Mouse (Mus musculus) neural tube, embryonic 13.5 days (tissue): ENCODE results near the gene Vmn1r166. TPM values are rescaled to one million over a fixed set of nuclear protein-coding genes. Genes with fewer than 3 reads are reported as not detected.
"Not testable (repeated sequence)": the region's sequence is repeated elsewhere in the genome, so short reads cannot be mapped to it uniquely, and the experiment has no call there.

Source experiments
- ATAC-seq: fragments of 200-750 bp; cut with Nextera tagmentation; 2 replicates; pipeline ENCODE4 v1.8.0; 2017; ENCODE audit warnings: low read depth, mild to moderate bottlenecking, moderate TSS enrichment, moderate library complexity
- H3K27ac ChIP-seq: fragments of 300-500 bp; sonication (generic); replicated peaks from 2 replicates; pipeline ENCODE4 v1.5.1; 2015; ENCODE audit warnings: moderate library complexity, mild to moderate bottlenecking, inconsistent platforms
- H3K27me3 ChIP-seq: fragments of 300-500 bp; sonication (generic); 2 replicates; pipeline ENCODE4 v1.6.1; 2015; ENCODE audit warnings: mild to moderate bottlenecking, inconsistent platforms
- H3K36me3 ChIP-seq: fragments of 300-500 bp; sonication (generic); 2 replicates; pipeline ENCODE4 v1.6.1; 2015; ENCODE audit warnings: mild to moderate bottlenecking, inconsistent platforms
- H3K4me1 ChIP-seq: fragments of 300-500 bp; sonication (generic); replicated peaks from 2 replicates; pipeline ENCODE4 v1.6.1; 2015; ENCODE audit warnings: inconsistent platforms
- H3K4me2 ChIP-seq: fragments of 300-500 bp; sonication (generic); 2 replicates; pipeline ENCODE4 v1.6.1; 2015; ENCODE audit warnings: inconsistent platforms, mild to moderate bottlenecking, moderate library complexity
- H3K4me3 ChIP-seq: fragments of 300-500 bp; sonication (generic); 2 replicates; pipeline ENCODE4 v1.5.1; 2015; ENCODE audit warnings: mild to moderate bottlenecking, inconsistent platforms
- H3K9ac ChIP-seq: fragments of 300-500 bp; sonication (generic); 2 replicates; pipeline ENCODE4 v1.6.1; 2015; ENCODE audit warnings: moderate library complexity, mild to moderate bottlenecking, inconsistent platforms
- H3K9me3 ChIP-seq: fragments of 300-500 bp; sonication (generic); 2 replicates; pipeline ENCODE4 v1.6.1; 2016; ENCODE audit warnings: inconsistent platforms
- WGBS: fragments of 180-500 bp; shearing (Covaris S2); methylation state at CpG from one replicate; pipeline ENCODE4 v1.1.7; 2015; 5-methylcytosine and 5-hydroxymethylcytosine counted together
- polyA plus RNA-seq: library from polyadenylated mRNA; unstranded; fragments of >200 nt; fragmentation: Nextera tagmentation; extraction: Ambion mirVana; gene quantifications from 2 replicates; pipeline ENCODE4 v1.2.1, GENCODE M21; 2015

Gene Vmn1r166
- polyA plus RNA-seq, result not detected in 2 replicates

DNA sequence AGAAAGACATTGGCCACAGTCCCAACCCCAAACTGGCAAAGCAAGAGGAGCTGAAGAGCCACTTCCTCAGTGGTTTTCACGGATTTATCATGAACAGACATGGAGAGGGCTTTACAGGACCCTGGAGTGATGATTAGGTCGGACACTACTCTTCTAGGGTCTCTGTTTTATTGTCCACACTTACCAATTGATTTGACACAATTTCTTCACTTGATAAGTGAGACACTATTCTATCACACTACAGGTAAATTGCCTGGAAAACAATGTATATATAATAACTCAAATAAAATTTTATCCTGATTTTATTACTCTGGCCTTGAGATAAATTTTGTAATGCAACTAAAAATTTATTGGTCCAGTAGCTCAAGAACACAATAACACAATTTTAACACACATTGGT is at the start of gene Vmn1r166:
Vmn1r166 (minus strand) TSS at position 101 of the 400 bp plus-strand sequence.
- ATAC-seq, H3K9ac ChIP-seq, H3K4me2 ChIP-seq, H3K27me3 ChIP-seq, H3K4me1 ChIP-seq, H3K9me3 ChIP-seq, H3K4me3 ChIP-seq, H3K36me3 ChIP-seq, H3K27ac ChIP-seq: not testable (repeated sequence)
- WGBS, result no CpG with 5 or more reads among the region's 2 CpGs

DNA sequence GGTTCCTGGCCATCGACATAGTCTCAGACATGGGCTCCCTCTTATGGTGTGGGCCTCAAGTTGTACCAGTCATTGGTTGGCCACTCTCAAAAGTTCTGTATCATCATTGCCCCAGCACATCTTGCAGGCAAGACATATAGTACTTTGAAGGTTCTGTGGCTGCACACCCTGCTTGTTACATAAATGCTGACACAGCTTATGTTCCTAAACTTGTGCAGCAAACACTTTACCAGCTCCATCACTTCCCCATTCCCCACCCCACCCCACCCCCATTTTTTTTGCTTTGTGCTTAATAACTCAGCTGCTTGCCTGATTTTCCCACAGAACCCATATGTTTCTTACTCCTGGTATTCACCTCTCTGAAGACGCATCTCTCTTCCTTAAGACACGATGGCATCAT is 49.4 kb upstream of the Vmn1r166 start, which contains the start of gene Nlrp4e:
Nlrp4e (plus strand) TSS at position 301 of the 400 bp plus-strand sequence.
- H3K27me3 ChIP-seq, H3K27ac ChIP-seq, H3K36me3 ChIP-seq, H3K4me1 ChIP-seq, ATAC-seq, H3K4me2 ChIP-seq, H3K4me3 ChIP-seq, H3K9ac ChIP-seq: not testable (repeated sequence)
- H3K9me3 ChIP-seq, result peaks cover 32% of the 10 kb centered on the region
- 84% methylated on average over 3 of the region's 3 CpGs for WGBS

DNA sequence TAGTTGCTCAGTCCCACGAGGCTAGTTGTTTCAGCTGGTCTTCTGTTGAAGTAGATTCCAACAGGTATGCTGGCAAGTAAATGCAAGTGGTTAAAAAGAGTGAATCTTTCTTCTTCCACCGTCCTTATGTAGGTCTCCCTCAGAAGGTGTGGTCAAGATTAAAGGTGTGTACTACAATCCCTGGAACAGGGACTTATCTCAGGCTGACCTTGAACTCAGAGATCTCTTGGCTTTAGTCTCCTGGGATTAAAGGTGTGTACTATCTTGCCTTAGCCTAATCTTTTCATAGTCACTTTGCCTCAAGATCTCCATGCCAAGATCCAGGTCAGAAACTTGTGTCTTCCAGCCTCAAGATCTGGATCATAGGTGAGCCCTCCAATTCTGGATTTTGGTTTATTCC is 27.3 kb upstream of the Vmn1r166 start, which contains the start of gene Gm6902:
Gm6902 (minus strand) TSS at position 101 of the 400 bp plus-strand sequence.
- not testable (repeated sequence) for H3K4me2 ChIP-seq, H3K9ac ChIP-seq, H3K27ac ChIP-seq, H3K4me3 ChIP-seq, H3K4me1 ChIP-seq, H3K9me3 ChIP-seq, ATAC-seq, H3K36me3 ChIP-seq, H3K27me3 ChIP-seq
- no CpG with 5 or more reads among the region's 2 CpGs for WGBS

DNA sequence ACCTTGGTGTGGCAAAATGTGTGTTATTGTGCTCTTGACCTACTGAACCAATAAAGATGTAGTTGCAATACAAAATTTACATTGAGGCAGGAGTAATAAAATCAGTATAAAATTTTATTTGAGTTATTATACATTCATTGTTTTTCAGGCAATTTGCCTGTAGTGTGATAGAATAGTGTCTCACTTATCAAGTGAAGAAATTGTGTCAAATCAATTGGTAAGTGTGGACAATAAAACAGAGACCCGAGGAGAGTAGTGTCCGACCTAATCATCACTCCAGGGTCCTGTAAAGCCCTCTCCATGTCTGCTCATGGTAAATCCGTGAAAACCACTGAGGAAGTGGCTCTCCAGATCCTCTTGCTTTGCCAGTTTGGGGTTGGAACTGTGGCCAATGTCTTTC is 34.5 kb downstream of the Vmn1r166 start, which contains the start of gene Vmn1r165:
Vmn1r165 (plus strand) TSS at position 301 of the 400 bp plus-strand sequence.
- H3K4me3 ChIP-seq, H3K27ac ChIP-seq, H3K27me3 ChIP-seq, ATAC-seq, H3K9ac ChIP-seq, H3K9me3 ChIP-seq, H3K36me3 ChIP-seq, H3K4me2 ChIP-seq, H3K4me1 ChIP-seq: not testable (repeated sequence)
- no CpG with 5 or more reads among the region's 3 CpGs for WGBS

Other genes starting within 250 kb of the Vmn1r166 start
- gene Gm4216, start 231.8 kb downstream of the Vmn1r166 start, polyA plus RNA-seq, result not detected in 2 replicates
- gene Vmn1r163, start 196.1 kb downstream of the Vmn1r166 start, polyA plus RNA-seq, result not detected in 2 replicates
- not detected in 2 replicates for gene Gm8720, start 184.2 kb downstream of the Vmn1r166 start, polyA plus RNA-seq
- gene Gm10662, start 107.2 kb downstream of the Vmn1r166 start, polyA plus RNA-seq, result not detected in 2 replicates
- gene Vmn1r165, start 34.4 kb downstream of the Vmn1r166 start, polyA plus RNA-seq, result not detected in 2 replicates
- gene Gm6902, start 27.2 kb upstream of the Vmn1r166 start, polyA plus RNA-seq, result not detected in 2 replicates
- gene Nlrp4e, start 49.5 kb upstream of the Vmn1r166 start, polyA plus RNA-seq, result not detected in 2 replicates
- not detected in 2 replicates for gene Nlrp5, start 134.2 kb upstream of the Vmn1r166 start, polyA plus RNA-seq